Mouse (Mus musculus) hindbrain, embryonic 16.5 days (tissue): Measurements from ENCODE around the gene Tmprss11g. TPM values are rescaled to one million over a fixed set of nuclear protein-coding genes. Genes with fewer than 3 reads are reported as not detected.

Experiments used
- ATAC-seq: fragments of 200-750 bp; cut with Nextera tagmentation; 2 replicates; pipeline ENCODE4 v1.8.0; 2017; ENCODE audit warnings: moderate TSS enrichment, moderate library complexity
- H3K27ac ChIP-seq: fragments of 300-500 bp; sonication (generic); 2 replicates; pipeline ENCODE4 v1.5.1; 2014; ENCODE audit warnings: low read depth, mild to moderate bottlenecking, control low read depth, low read length, moderate library complexity
- H3K27me3 ChIP-seq: fragments of 300-500 bp; sonication (generic); replicated peaks from 2 replicates; pipeline ENCODE4 v1.6.1; 2014; ENCODE audit warnings: low read length; ENCODE audit not compliant: control insufficient read depth, insufficient read depth
- H3K36me3 ChIP-seq: fragments of 300-500 bp; sonication (generic); 2 replicates; pipeline ENCODE4 v1.6.1; 2014; ENCODE audit warnings: mild to moderate bottlenecking, low read length, moderate library complexity, mixed read lengths; ENCODE audit not compliant: control insufficient read depth, insufficient read depth
- H3K4me1 ChIP-seq: fragments of 300-500 bp; sonication (generic); 2 replicates; pipeline ENCODE4 v1.6.1; 2014; ENCODE audit warnings: low read depth, low read length; ENCODE audit not compliant: control insufficient read depth, insufficient read depth
- H3K4me2 ChIP-seq: fragments of 300-500 bp; sonication (generic); 2 replicates; pipeline ENCODE4 v1.6.1; 2014; ENCODE audit warnings: mild to moderate bottlenecking, low read length, control low read depth, moderate library complexity
- H3K4me3 ChIP-seq: fragments of 300-500 bp; sonication (generic); 2 replicates; pipeline ENCODE4 v1.5.1; 2014; ENCODE audit warnings: mild to moderate bottlenecking, low read length, control low read depth, moderate library complexity
- H3K9ac ChIP-seq: fragments of 300-500 bp; sonication (generic); 2 replicates; pipeline ENCODE4 v1.6.1; 2014; ENCODE audit warnings: low read depth, mild to moderate bottlenecking, control low read depth, low read length, moderate library complexity
- H3K9me3 ChIP-seq: fragments of 300-500 bp; sonication (generic); 2 replicates; pipeline ENCODE4 v1.6.1; 2014; ENCODE audit warnings: mild to moderate bottlenecking, low read length, moderate library complexity; ENCODE audit not compliant: control insufficient read depth
- WGBS: fragments of 180-500 bp; shearing (Covaris S2); extraction: QIAGEN DNeasy Blood & Tissue Kit; methylation state at CpG from one replicate; pipeline ENCODE4 v1.1.7; 2014; 5-methylcytosine and 5-hydroxymethylcytosine counted together
- polyA plus RNA-seq: library from polyadenylated mRNA; unstranded; fragments of >200 nt; fragmentation: Nextera tagmentation; extraction: Ambion mirVana; gene quantifications from 2 replicates; pipeline ENCODE4 v1.2.1, GENCODE M21; 2015

Tmprss11g gene
- polyA plus RNA-seq, 1 experiment from 2014 or later: not detected

DNA sequence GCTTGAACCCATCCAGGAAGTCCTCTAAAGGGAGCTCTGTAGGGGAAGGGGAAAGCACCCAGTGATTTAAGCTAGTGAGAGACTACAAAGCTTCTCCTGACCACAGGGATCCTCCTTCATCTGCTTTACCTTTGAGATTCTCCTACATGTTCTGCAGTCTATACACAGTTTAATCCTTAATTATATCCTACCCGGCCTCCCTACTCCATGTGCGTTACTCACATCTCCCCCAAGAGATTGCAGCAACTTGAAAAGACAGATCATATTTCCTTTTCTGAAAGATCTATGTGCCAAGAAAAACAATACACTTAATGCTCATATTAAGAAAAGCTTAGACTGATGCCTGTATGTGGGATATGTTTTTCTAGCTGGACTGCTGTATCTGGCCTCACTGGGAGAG lies 79.1 kb downstream of the Tmprss11g start:
- Histone ChIP-seq H3K9ac (no peak overlapping the region), H3K4me3 (no peak overlapping the region), H3K27me3 (no peaks in the 10 kb centered on the region), H3K27ac (no peak overlapping the region), H3K36me3 (no peaks in the 10 kb centered on the region), H3K4me1 (no peaks in the 10 kb centered on the region), H3K9me3 (no peaks in the 10 kb centered on the region), H3K4me2 (no peak overlapping the region)
- ATAC-seq: no peak
- WGBS: 75% methylated on average over 2 of the region's 2 CpGs

DNA sequence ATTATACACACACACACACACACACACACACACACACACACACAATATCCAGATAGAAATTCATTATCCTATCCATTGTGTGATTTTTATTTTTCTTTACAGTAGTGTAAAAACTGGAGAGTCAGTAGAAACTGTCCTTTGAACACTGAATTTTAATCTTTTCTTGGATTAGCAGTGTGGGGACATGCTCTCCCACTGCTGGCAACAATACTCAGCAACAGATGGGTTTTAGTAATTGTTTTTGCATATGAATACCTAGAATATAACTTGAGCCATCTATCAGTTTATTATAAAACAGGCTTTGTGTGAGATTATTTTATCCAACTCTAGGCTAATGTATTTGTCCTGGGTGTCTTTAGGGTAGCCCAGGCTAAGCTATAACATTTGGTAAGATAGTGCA lies 79.9 kb downstream of the Tmprss11g start:
- peak; percentile 17; the same call in 1 of the 2 replicates for ATAC-seq
- no peak overlapping the region for H3K9ac ChIP-seq
- H3K27ac ChIP-seq: no peak overlapping the region
- H3K4me3 ChIP-seq: no peak overlapping the region
- no peaks in the 10 kb centered on the region for H3K27me3 ChIP-seq
- H3K9me3 ChIP-seq: no peaks in the 10 kb centered on the region
- H3K4me1 ChIP-seq: no peaks in the 10 kb centered on the region
- H3K36me3 ChIP-seq: no peaks in the 10 kb centered on the region
- no peak overlapping the region for H3K4me2 ChIP-seq

Other genes starting within 250 kb of the Tmprss11g start
- not detected in 2 replicates for gene Tmprss11c, start 229.3 kb downstream of the Tmprss11g start, polyA plus RNA-seq
- gene Tmprss11d, start 145.2 kb downstream of the Tmprss11g start, polyA plus RNA-seq: not detected in 2 replicates
- gene Tmprss11a, start 49.6 kb downstream of the Tmprss11g start, polyA plus RNA-seq: not detected in 2 replicates
- not detected in 2 replicates for gene Tmprss11f, start 113.8 kb upstream of the Tmprss11g start, polyA plus RNA-seq
- not detected in 2 replicates for gene Tmprss11b, start 157.8 kb upstream of the Tmprss11g start, polyA plus RNA-seq
- not detected in 2 replicates for gene Tmprss11e, start 227.2 kb upstream of the Tmprss11g start, polyA plus RNA-seq